Mouse (Mus musculus) kidney, postnatal 36 days (tissue): ENCODE data around the gene Tnni3.

Experiments used
- DNase-seq, 2 experiments: peaks; one replicate each; pipeline ENCODE4 v3.0.0; 2021 to 2022; ENCODE audit warnings: mixed read lengths in 2 of 2

The Tnni3 gene

DNA sequence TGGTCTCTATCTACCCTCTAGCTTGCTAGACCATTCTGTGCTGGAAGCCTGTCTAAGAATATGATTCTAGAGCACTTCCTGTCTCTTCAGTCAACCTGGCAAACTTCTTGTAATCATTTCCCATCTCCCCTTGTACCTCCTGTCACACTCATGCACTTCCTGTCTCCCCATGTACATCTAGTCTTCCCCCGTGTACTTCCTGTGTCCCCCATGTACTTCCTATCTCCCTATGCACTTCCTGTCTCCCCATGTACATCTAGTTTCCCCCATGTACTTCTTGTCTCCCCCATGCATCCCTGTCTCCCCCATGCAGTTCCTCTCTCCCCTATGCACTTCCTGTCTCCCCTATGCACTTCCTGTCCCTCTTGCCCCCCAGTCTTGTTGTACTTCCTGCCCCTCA lies 5.5 kb downstream of the Tnni3 start:
- DNase-seq, result no peak

DNA sequence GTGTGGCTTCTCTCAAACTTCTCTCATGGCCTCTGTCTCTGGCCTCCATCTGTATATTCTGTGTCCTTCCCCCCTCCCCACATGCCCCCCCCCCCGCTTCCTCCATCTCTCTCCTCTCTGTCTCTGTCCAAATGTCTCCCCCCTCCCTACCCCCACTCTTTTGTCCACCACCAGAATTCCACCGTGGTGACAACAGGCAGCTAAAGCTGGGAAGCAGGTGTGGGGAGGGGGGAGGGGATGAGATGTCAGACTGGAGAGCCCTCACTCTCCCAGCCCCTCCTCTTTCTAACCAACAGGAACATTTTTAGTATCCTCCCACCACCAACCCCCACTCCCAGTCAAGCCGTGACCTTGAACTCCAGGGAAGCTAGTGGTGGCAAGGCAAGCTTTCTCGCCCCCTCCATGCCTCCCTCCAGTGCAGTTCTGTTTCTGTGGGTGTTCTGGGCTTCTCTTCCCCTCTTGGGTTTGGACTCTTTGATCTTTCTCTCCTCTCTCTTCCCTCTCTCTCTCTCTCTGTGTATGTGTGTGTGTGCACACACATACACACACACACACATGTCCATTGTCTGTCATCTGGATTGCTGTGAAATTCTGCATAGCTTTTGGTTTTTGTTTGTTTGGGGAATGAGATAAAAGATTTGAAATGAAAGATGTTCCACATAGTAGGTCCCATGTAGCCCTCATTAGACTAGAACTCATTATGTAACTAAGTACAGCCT lies 7.5 kb downstream of the Tnni3 start, which contains the start of gene Tnnt1:
Gene Tnnt1 (minus strand): TSS at position 51 of the 719 bp plus-strand sequence.
- no peak for DNase-seq

DNA sequence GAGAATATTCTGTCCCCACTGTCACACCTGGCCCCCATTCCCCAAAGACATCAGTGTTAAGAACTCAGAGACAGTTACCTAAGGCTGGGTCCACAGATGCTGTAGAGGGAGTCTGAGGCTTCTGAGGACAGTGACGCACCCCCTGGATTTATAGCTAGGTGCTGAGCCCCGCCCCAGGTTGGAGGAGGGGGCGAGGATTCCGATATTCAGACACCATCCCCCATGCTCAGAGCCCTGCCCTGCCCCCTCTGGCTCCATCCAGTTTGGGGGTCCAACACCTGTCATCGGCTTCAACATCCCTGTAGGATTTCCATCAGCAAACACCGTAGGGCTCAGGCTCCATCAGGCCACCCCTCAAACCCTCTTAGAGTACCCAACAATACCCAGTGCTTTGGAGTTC lies 8.2 kb downstream of the Tnni3 start:
- DNase-seq, result no peak

DNA sequence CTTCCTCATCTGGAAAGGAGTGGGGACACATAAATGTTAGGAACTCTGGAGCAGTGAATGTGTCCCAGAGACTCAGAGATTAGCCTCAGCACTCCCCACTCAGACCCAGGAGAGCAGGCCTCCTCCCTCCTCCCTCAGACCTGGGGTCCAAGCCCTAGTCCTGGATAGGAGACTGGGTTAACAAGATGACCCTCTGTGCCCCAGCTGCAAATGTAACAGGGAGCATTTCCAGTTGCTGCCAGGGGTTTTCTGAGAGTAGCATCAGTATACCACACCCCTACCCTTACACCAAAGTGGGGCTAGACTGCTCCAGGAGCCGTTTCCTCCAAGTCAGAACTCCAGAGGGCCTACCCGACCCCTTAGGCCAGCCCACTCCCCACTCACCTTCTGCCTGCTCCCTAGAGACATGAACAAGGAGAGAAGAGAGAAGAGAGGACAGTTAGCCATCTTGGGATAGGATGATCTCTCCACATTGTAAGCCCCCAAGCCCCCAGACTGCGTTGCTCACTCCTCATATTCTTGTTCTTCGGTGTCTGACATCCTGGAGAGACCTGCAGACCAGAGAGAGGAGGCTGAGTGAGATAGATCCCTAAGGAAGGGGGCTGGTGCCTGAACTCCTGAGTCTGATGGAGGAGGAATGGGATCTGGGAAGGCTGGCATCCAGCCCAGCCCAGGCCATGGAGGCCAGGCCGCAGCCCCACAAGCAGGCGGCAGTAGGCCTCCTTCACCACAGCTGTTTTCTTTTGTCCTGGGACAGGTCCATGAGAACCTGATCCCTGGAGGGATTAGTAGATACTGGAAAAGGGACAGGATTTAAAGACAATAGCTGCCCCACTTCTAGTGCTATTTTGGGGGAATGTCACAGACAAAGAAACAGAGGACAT lies 10.0 kb downstream of the Tnni3 start:
- no peak for DNase-seq

DNA sequence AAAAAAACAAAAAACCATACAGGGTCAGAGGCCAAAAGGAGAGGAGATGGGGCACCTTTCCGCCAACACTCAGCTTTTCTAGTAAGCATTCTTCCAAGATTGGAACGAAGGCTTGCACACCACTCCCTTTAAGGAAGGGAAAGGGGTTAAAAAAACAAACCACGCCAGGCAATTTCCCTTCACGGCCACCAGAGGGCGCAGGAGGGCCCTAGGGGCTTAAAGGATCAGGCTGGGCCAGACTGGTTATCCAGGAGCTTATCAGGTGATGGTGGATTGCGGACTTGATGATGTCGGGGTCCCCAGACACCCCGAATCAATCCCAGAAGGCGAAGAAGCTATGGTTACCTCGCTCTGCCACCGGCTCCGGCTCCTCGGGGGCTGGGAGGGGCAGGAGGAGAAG lies 10.8 kb downstream of the Tnni3 start:
- DNase-seq, result peak in 1 of 2 experiments; percentile 66

DNA sequence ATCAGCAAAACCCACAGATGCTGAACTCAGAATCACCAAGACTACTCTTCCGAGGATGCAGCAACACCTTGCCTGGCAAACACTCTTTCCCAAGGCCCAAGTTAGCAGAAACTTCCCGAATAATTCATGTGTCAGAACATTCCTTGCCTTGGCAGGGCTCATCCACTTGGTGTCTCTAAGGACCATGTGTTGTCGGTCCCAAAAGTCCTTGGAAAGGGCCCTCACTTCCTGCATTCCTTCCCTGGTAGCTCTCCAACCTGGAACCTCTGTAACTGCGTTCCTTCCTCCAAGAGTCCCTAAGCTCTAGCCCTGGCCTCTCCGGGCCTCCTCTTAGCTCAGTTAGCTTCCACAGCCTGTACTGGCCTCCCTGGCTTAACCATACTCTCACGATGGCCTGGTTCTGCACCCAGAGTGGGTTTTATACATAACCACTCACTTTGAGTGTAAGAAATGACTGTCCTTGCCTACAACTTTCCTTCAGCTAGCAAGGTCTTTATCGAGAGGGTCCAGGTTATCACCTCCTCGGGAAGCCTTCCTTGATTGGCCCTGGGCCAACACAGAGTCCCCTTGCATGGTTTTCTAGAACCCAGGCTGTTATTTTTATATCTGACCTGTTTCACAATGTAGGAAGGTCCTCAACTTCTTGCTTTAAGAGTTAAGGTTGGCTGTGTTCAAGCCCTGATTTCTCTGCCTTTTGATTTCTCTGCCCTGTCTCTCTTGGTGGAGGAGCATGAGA lies 12.4 kb downstream of the Tnni3 start:
- no peak for DNase-seq

DNA sequence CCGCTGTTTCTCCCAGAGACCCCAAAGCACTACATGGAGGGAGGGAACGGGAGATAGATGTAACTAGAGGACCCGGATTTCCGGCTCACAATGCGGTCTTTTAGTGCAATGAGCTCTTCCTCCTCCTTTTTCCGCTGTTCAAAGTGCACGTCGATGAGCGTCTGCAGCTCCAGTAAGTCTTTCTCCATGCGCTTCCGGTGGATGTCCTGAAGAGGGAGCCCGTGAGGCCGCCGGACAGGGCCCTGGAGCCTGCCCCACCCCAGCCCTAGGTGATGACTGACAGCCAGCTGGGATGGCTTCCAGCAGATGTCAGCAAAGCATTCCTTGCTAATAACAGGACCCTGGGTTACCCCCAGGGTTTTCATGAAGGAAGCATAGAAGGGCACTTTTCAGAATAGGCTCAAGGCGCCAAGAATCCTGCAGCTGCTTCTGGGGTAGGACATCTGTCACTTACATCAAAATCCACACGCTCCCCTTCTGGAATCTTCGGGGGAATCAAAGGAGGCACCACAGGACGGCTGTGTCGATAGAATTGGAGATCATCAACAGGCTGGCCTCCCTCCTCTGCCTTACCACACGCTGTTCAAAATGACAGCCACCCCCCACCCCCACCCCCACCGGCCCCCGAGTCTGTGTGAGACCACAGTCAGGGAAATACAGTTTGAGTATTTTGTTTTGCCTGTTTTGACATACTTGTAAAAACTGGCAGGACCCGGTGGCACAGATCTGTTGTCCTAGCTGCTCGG lies 14.0 kb downstream of the Tnni3 start:
- peak; percentile 82 to 89 for DNase-seq

DNA sequence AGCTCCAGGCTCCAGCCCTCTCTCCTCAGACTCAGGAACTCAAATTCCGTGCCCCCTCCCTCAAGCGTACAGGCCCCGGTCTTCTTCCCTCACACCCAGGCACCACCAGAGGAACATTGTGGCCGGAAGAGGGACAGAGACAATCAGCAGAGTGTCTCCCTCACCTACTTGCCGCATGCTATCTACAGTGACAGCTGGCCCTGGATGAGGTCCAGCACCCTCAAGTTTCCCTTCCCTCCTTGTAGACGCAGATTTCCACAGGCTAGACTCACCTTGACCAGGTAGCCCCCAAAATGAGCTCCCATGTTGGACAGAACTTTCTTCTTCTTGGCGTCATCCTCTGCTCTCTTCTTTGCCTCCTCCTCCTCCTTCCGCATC lies 15.3 kb downstream of the Tnni3 start:
- no peak for DNase-seq

DNA sequence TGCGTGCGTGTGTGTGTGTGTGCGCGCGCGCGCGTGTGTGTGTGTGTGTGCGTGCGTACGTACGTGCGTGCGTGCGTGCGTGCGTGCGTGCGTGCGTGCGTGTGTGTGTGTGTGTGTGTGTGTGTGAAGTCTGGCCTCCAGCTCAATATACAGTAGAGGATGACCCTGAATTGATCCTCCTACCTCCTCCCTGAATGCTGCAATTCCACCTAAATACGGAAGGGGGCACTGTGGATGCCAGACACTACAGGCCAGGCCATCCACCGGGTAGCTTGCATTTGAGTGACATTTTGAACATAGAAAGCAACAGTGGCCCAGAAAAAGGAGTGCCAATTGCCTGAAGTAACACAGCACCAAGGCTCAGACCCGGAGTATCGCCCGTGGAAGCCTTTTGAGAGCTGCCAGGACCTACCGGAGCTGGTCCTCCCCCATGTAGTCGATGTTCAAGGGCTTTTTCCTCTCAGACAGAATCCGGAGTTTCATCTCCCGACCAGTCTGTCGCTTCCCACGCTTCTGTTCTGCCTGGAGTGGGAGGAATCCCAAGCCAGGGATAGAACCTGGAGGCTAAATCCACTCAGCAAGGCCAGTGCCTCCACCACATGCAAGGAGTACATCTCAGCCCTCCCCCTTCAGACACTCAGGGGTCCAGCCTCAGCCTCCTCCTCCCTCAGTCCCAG lies 15.8 kb downstream of the Tnni3 start:
- DNase-seq, result no peak

DNA sequence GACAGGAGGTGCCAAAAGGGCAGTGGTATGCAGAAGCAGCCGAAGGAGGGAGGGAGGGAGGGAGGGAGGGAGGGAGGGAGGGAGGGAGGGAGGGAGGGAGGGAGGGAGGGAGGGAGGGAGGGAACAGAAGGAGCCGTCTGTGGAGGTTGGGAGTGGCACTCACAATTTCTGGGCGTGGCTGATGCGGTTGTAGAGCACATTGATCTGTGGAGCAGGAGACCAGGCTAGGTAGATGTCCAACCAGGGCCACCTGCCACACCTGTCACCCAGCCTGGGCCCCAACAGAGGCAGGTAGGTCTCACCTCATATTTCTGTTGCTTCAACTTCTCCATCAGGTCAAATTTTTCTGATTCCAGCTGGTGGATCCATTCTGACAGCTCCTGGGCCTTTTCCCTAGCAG lies 16.8 kb downstream of the Tnni3 start:
- no peak for DNase-seq

DNA sequence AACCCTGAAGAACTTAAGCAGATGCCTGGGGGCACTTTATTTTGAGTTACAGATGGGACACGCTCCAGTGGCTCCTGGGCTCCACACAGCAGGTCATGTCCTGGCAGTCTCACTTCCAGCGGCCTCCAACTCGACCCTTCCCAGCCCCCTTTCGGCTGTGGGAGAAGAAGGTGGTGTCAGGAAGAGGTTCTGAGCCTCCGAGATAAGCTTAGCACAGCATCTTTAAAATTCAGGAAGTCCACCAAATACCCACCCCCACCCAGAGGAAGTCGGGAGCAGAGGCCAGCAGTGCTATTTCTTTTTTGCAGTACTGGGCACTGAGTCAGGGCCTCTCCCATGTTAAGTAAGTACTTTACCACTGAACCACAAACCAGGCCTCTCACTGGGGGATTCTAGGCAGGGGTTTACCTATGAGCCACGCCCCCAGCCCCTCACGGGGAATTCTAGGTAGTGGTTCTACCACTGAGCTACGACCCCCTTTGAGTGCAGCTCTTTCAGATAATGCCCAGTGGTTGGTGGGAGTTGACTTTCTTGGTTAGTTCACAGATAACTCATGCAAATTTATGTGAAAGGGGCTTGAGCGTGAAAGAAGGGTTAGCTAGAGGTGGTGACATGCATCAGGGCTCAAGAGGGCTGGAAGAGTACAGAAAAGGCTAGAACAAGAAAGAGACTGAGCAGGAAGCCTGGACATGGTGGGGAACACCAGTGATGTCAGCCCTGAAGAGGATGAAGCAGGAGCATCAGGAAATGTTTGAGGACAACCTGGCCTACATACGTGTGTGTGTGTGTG lies 19.2 kb downstream of the Tnni3 start:
- DNase-seq, result no peak

DNA sequence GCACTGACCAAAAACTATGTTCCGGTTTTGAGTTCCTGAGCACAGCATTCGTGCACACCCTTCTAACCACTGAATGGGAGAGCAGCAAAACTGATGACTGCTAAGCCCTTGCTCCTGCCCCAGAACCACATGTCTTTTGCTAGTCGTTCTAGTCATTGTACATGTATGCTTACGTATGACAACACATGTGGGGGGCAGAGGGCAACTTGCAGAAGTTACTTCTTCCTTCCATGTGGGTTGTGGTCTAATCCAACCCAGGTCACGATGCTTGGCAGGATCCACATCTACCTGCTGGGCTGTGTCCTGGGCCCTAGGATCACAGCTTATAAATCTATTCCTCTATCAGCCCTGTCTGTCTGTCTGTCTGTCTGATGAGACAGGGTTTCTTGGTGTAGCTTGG lies 20.2 kb downstream of the Tnni3 start:
- DNase-seq, result no peak

DNA sequence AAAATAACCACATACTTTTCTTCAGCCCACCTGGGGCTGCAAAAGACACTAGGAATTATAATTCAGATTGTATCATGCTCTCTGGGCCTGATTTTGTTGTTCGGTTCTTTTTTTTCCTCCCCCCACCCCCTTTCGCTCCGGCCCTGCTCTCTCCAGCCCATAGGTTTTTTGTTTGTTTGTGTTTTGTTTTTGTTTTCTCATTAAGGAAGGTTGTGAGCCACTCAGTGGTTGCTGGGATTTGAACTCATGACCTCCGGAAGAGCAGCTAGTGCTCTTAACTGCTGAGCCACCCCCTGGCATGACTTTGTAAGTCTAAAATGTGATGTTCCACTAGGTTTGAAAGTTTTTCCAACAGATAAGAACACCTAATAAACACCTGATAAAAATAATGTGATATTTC lies 20.9 kb downstream of the Tnni3 start:
- DNase-seq, result no peak

DNA sequence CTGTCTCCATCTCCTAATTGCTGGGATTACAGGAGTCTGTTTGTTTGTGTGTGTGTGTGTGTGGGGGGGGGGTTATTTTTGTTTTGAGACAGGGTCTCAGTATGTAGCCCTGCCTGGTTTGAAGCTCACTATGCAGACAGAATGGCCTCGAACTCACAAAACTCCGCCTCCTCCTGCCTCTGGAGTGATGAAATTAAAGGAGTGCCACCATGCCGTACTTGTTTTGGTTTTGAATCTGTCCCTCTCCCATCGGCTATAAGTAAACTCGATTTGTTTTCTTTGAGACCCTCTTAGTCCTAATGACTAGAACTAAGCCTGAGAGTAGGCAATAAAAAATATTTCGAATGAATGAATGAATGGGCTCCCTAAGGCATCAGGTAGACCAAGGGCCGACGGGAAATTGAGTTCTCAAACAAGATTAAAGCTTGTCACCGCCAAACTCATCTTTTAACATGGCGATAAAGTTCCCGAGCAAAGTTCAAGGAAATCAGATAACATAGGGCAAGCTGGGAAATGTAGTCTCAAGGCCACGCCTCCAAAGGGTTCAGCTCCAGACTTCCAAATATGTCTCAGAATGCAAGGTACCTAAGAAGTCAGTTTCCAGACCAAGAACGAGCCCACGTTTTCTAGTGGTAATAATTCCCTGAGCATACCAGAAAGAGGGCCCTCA lies 21.5 kb downstream of the Tnni3 start:
- DNase-seq, result peak; percentile 46 to 78

DNA sequence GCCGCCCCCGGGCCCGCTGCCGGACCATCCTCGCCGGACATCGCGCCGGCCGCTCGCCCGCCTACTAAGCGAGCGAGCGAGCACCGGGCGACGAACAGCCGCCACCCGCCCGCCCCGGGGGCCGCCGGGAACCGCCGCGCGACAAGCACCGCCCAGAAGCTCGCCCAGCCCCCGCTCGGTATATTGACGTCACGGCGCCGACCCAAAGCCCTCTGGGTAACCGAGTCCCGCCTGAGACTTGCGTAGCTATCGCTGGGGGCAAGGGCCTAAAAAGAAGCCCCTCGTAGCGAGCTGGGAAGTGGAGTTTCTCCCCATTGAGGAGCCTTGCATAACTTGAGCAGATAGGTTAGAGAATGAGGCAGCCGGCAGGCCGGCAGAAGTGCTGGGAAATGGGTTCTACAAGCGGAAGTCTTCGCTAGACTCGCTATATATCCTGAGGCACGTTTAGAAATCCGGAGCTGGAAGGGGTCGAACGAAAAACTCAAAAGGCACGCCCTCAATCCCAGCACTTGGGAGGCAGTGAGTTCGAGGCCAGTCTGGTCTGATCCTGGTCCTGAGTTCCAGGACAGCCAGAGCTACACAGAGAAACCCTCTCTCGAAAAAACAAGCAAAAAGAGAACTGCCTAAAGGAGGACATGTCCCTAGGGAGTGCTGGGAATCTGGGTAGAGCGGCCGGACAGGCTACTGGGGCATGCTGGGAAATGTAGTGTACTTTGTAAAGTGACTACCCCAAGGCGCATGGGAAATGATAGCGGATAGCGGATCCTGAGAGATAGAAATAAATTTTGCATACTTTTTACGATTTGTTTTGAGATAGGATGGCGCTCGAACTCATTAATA lies 22.3 kb downstream of the Tnni3 start, which contains the start of gene Ppp1r12c:
Gene Ppp1r12c (minus strand): TSS at position 123 of the 840 bp plus-strand sequence.
- peak; percentile 95 to 97 for DNase-seq

DNA sequence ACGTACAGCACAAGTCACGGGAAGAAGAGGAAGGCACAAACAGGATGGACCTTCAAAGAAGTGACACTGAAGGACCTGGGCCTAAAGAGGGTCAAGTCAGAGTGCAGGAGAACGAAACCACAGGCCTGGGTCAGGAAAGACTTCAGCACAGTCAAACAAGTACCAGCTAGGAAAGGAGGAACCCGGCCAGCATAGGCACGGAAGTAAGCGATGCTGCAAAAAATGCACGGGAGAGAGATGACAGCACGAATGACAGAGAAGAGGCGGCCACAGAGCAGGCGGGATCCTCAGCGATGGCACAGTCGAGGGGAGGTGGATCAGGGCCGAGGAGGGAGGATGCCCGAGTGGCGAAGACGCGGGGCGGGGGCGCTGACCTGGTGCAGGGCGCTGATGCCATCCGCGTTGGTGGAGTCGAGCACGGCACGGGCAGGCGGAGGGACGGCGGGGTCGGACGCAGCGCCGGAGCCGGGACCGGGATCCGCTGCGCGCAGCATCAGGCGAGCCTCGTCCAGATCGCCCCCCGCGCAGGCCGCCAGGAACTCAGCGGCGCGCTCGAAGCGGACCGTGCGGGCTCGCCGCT lies 23.0 kb downstream of the Tnni3 start:
- peak in 1 of 2 experiments; percentile 56 for DNase-seq

DNA sequence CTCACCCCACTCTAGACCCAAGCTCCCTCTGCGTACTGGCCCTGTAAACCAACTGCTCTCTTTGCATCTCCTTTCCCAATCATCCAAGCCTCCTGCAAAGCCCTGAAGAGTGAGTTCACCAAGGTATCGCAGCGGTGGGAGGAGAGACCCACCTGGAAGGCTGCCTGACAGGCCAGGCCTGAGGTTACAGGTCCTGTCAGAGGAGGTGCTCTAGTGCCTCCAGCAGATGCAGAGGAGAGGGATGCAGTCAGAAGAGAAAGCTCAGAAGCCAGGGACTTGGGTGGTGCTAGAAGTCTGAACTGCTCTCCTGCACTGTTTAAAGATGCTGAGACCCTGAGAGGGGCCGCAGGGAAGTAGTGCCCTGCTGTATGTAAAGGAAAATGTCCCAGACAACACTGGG lies 25.0 kb downstream of the Tnni3 start:
- DNase-seq, result no peak

DNA sequence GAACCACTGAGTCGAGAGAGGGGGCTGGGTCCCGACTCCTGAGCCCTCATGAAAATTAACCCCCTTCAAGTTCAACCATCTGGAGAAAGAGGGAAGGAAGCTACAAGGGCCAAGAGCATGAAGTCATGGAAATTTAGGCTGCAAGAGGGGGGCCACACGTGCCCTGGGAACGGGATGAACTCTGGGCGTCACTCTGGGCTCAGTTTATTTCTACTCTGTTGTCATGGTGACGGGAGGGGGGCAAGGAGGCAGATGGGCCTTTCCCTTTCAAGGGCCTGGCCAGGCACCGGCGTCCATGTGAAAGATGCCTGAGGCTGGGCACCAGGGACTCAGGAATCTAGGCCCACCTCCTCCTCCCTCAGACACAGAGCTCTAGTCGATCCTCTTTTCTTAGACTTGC lies 25.8 kb downstream of the Tnni3 start:
- peak; percentile 63 to 75 for DNase-seq

DNA sequence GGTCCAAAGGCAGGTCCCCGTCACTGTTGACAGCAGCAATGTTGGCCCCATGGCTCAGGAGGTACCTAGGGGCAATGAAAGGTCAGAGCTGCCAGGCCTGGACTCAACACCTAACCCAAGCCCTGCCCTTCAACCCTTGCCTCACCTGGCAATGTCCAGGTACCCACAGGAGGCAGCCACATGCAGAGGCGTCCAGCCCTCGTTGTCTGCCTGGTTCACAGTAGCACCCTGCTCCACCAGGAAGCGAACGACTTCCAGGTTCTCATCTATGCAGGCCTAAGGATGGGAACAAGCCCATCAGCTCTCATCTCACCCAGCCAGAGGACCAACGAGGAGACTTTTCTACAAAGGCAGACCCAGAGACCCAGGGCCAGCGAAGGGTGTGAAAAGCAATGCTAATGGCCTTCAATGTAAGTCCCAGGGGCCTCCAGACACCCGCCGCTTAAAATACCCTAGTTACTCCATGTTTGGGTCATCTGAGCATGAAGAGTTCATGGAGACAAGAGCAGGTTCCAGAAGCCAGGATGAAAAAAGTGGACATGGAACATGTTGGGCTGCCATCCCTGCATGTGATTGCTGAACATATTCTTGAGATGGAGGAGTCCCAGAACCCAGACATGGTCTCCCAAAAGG lies 26.6 kb downstream of the Tnni3 start:
- DNase-seq, result no peak
